Mouse (Mus musculus): ENCODE results near the gene Hint1. TPM values are rescaled to one million over a fixed set of nuclear protein-coding genes. Genes with fewer than 3 reads are reported as not detected.
"Not testable (repeated sequence)": the region's sequence is repeated elsewhere in the genome, so short reads cannot be mapped to it uniquely, and the experiment has no call there.

The Hint1 gene
- polyA plus RNA-seq, 1 experiment from 2014 or later, result 791 TPM

DNA sequence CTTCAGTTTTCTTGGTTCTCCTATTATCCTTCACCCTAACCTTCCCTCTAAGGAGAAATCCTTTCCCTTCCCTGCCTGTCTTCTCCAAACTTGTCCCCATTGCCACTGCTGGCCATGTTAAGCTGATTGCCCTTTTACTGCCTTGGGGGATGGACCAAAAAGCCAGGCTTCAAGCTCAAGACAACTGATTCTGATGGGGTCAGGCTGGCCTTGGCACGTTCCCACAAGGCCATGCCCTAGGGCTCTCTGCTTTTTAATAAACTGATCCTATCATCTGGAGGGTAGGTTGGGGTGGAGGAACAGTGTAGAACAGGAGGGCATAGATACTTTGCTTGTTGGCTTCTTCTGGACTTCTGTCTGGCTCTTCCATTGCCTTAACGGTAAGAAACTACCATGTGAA is 19.2 kb downstream of the Hint1 start:
- H3K27ac ChIP-seq (ENCODE audit: low read depth), result peak overlapping the region; percentile 77
- ATAC-seq, result no peak

DNA sequence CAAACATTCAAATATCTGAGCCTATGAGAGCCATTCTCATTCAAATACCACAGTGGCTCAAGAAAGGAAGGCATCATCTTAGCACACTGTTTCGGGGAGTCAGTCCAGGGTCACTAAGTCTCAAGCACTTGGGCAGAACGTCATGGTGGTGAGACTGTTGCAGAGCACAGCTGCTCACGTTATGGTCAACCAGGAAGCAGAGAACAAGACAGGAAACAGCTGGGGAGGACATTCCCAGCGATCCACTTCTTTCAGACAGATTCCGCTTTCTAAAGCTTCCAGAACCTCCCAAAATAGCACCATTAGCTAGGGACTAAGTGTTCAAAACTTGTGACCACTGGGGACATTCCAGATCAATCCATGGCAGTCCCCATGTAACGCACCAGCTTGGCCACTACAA is 21.7 kb downstream of the Hint1 start:
- no peaks in the 10 kb centered on the region for H3K9me3 ChIP-seq (ENCODE audit: low read length)
- 60% methylated on average over 6 of the region's 6 CpGs for WGBS (ENCODE audit: insufficient replicate concordance)
- H3K4me1 ChIP-seq (ENCODE audit: insufficient read depth), result peaks cover 17% of the 10 kb centered on the region
- TF ChIP-seq EP300 (IDR thresholded peaks at IDR 0.05; ENCODE audit: low read depth), result no peak
- TF ChIP-seq CTCF (IDR thresholded peaks at IDR 0.05; ENCODE audit: low read depth), result no peak
- H3K27me3 ChIP-seq (ENCODE audit: insufficient read depth, low read length), result no peaks in the 10 kb centered on the region
- H3K27ac ChIP-seq (ENCODE audit: low read depth), result no peak overlapping the region
- ATAC-seq (no peak), DNase-seq (no peak)
- H3K4me3 ChIP-seq (ENCODE audit: low read depth, low read length), result no peak overlapping the region
- no peaks in the 10 kb centered on the region for H3K36me3 ChIP-seq (replicated peaks; ENCODE audit: insufficient read depth, low read length)
- no peak overlapping the region for H3K9ac ChIP-seq (replicated peaks)
- no peak overlapping the region for H3K4me2 ChIP-seq (ENCODE audit: low read depth, low read length)

More for the DNA sequence above, 19.2 kb downstream of the Hint1 start:
- no peaks in the 10 kb centered on the region for H3K9me3 ChIP-seq (ENCODE audit: low read length)
- no peak overlapping the region for H3K4me3 ChIP-seq (ENCODE audit: low read depth, low read length)
- no peaks in the 10 kb centered on the region for H3K36me3 ChIP-seq (replicated peaks; ENCODE audit: insufficient read depth, low read length)
- no peak for DNase-seq
- peaks cover 20% of the 10 kb centered on the region for H3K4me1 ChIP-seq (ENCODE audit: insufficient read depth)
- no peak overlapping the region for H3K4me2 ChIP-seq (ENCODE audit: low read depth, low read length)
- no peak for TF ChIP-seq EP300 (IDR thresholded peaks at IDR 0.05; ENCODE audit: low read depth)
- TF ChIP-seq CTCF (IDR thresholded peaks at IDR 0.05; ENCODE audit: low read depth), result no peak
- no peaks in the 10 kb centered on the region for H3K27me3 ChIP-seq (ENCODE audit: insufficient read depth, low read length)
- 82% methylated on average over 2 of the region's 2 CpGs for WGBS (ENCODE audit: insufficient replicate concordance)
- H3K9ac ChIP-seq (replicated peaks), result no peak overlapping the region

DNA sequence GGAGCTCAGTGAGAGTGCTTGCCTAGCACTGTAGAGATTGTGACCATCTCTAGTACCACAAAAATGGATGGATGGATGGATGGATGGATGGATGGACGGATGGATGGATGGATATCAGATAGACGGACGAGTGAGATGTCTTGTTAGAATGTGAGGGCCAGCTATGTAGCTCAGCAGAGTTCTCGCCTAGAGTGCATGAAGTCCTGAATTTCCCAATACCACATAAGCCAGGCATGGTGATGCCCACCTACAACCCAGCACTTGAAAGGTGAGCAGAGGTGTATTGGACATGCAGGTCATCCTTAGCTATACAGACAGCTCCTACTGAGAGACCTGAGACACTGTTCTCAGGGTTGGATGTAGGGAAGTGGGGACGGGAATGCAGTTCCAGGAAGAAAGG is 25.2 kb downstream of the Hint1 start:
- ATAC-seq, result no peak
- no peak for DNase-seq
- H3K4me3 ChIP-seq (ENCODE audit: low read depth, low read length), result no peak overlapping the region
- H3K9ac ChIP-seq (replicated peaks), result no peak overlapping the region
- H3K9me3 ChIP-seq (ENCODE audit: low read length), result no peaks in the 10 kb centered on the region
- no peak overlapping the region for H3K27ac ChIP-seq (ENCODE audit: low read depth)
- H3K36me3 ChIP-seq (replicated peaks; ENCODE audit: insufficient read depth, low read length), result no peaks in the 10 kb centered on the region
- WGBS (ENCODE audit: insufficient replicate concordance), result 79% methylated on average over 5 of the region's 5 CpGs
- TF ChIP-seq CTCF (IDR thresholded peaks at IDR 0.05; ENCODE audit: low read depth), result no peak
- TF ChIP-seq EP300 (IDR thresholded peaks at IDR 0.05; ENCODE audit: low read depth), result no peak
- no peaks in the 10 kb centered on the region for H3K4me1 ChIP-seq (ENCODE audit: insufficient read depth)
- H3K4me2 ChIP-seq (ENCODE audit: low read depth, low read length), result no peak overlapping the region
- no peaks in the 10 kb centered on the region for H3K27me3 ChIP-seq (ENCODE audit: insufficient read depth, low read length)

DNA sequence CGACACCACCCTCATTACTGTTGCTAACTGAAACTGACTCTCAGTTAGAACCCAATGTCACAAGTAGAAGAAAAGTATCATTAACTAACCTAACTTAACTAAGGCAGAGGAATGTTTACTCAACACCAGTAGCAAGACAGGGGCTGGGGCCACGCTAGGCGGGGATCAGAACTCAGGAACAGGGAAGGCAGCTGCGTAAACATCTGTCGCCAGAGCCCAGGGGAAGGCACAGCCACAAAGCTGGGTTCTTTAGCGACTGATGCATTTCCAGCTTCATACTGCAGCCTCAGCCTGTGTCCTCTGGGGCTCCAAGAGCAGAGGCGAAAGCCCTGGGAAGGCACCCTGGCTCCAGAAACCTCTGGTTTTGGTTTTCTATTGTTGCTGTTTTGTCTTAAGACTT is 25.9 kb downstream of the Hint1 start:
- no peak for ATAC-seq
- Histone ChIP-seq H3K4me2 (ENCODE audit: low read depth, low read length) (no peak overlapping the region), H3K27ac (ENCODE audit: low read depth) (no peak overlapping the region), H3K9ac (replicated peaks) (no peak overlapping the region), H3K36me3 (replicated peaks; ENCODE audit: insufficient read depth, low read length) (no peaks in the 10 kb centered on the region), H3K4me1 (ENCODE audit: insufficient read depth) (no peaks in the 10 kb centered on the region), H3K9me3 (ENCODE audit: low read length) (no peaks in the 10 kb centered on the region), H3K4me3 (ENCODE audit: low read depth, low read length) (no peak overlapping the region), H3K27me3 (ENCODE audit: insufficient read depth, low read length) (no peaks in the 10 kb centered on the region)
- no peak for TF ChIP-seq EP300 (IDR thresholded peaks at IDR 0.05; ENCODE audit: low read depth)
- TF ChIP-seq CTCF (IDR thresholded peaks at IDR 0.05; ENCODE audit: low read depth), result no peak
- 70% methylated on average over 7 of the region's 7 CpGs for WGBS (ENCODE audit: insufficient replicate concordance)
- DNase-seq, result no peak

DNA sequence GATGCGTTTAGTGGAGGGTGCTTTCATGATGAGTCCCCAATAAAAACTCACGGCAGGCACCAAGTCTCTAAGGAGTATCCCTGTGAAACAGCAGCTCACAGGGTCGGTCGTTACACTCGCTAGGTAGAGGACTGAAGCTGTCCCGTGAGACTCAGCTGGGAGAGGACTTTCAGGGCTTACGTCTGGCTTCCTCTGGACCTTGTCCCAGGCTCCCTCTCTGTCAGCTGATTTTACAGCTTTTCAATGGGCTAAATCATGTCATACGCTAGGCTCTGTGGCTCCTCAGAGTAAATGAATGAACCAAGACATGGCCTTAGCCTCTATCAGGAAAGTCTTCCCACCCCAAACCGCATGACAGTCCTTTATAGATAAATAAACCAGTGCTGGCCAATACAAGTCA is 28.4 kb downstream of the Hint1 start:
- Histone ChIP-seq H3K36me3 (replicated peaks; ENCODE audit: insufficient read depth, low read length) (no peaks in the 10 kb centered on the region), H3K4me1 (ENCODE audit: insufficient read depth) (no peaks in the 10 kb centered on the region), H3K9ac (replicated peaks) (no peak overlapping the region), H3K27me3 (ENCODE audit: insufficient read depth, low read length) (no peaks in the 10 kb centered on the region), H3K4me3 (ENCODE audit: low read depth, low read length) (no peak overlapping the region), H3K27ac (ENCODE audit: low read depth) (no peak overlapping the region), H3K4me2 (ENCODE audit: low read depth, low read length) (no peak overlapping the region), H3K9me3 (ENCODE audit: low read length) (no peaks in the 10 kb centered on the region)
- no peak for TF ChIP-seq CTCF (IDR thresholded peaks at IDR 0.05; ENCODE audit: low read depth)
- no peak for TF ChIP-seq EP300 (IDR thresholded peaks at IDR 0.05; ENCODE audit: low read depth)
- no peak for DNase-seq
- ATAC-seq, result no peak
- 80% methylated on average over 9 of the region's 9 CpGs for WGBS (ENCODE audit: insufficient replicate concordance)

DNA sequence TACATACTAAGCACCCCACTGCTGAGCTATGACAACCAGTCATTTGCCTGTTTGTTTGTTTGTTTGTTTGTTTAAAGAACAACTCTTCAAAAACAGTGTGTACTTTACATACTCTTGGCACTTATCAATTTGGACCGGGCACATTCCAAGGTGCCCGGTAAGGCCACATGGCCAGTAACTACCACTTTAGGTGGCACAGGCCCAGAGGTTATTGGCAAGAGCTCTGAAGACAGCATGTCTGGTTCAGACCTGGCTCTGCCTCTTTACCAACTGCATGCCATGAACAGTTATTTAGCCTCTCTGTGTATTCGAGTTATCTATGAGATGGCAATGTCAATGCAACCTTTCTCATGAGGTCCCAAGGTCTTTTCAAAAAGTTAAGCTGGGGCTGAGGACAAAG is 30.5 kb downstream of the Hint1 start:
- H3K9ac ChIP-seq (replicated peaks); DNase-seq; ATAC-seq; H3K4me1 ChIP-seq (ENCODE audit: insufficient read depth); H3K4me3 ChIP-seq (ENCODE audit: low read depth, low read length); H3K9me3 ChIP-seq (ENCODE audit: low read length); H3K27ac ChIP-seq (ENCODE audit: low read depth); H3K36me3 ChIP-seq (replicated peaks; ENCODE audit: insufficient read depth, low read length); H3K27me3 ChIP-seq (ENCODE audit: insufficient read depth, low read length); H3K4me2 ChIP-seq (ENCODE audit: low read depth, low read length): not testable (repeated sequence)
- 82% methylated on average over 3 of the region's 3 CpGs for WGBS (ENCODE audit: insufficient replicate concordance)

DNA sequence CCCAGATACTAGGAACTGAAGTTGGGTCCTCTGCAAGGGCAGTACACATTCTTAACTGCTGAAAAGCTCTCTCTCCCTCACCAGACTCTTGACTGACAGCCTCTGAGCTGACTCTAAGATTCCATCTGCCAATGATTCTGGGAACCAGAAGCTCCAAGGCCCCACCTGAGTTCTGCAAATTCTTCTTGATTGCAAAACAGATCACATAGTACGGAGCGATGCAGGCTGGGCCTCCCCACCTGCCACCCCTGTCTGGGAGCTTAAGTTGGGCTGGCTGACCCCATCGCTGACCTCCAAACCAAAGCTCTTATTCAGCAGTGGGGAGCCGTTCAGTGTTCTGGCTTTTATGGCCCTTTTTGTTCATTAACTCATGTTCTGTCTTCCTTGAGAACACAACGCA is 31.3 kb downstream of the Hint1 start:
- Histone ChIP-seq H3K36me3 (replicated peaks; ENCODE audit: insufficient read depth, low read length) (no peaks in the 10 kb centered on the region), H3K9ac (replicated peaks) (no peak overlapping the region), H3K4me1 (ENCODE audit: insufficient read depth) (0 out of 2 replicates have a peak, but pooled peaks cover 5% of the 10 kb centered on the region), H3K27ac (ENCODE audit: low read depth) (no peak overlapping the region), H3K4me3 (ENCODE audit: low read depth, low read length) (no peak overlapping the region), H3K9me3 (ENCODE audit: low read length) (no peaks in the 10 kb centered on the region), H3K27me3 (ENCODE audit: insufficient read depth, low read length) (no peaks in the 10 kb centered on the region), H3K4me2 (ENCODE audit: low read depth, low read length) (no peak overlapping the region)
- ATAC-seq (no peak), DNase-seq (no peak)
- WGBS (ENCODE audit: insufficient replicate concordance), result 78% methylated on average over 5 of the region's 5 CpGs
- TF ChIP-seq CTCF (IDR thresholded peaks at IDR 0.05; ENCODE audit: low read depth), result no peak
- no peak for TF ChIP-seq EP300 (IDR thresholded peaks at IDR 0.05; ENCODE audit: low read depth)
